Mouse (Mus musculus): ENCODE measurements at regions not wholly inside any gene's neighbourhood (a gene's known extent, or its start where the extent isn't known, plus 50 kb on each side); places are given as distances from the start of the nearest gene placed in this dataset.
A peak's percentile ranks its signal among the peaks of the same experiment; 100 is the strongest.

DNA sequence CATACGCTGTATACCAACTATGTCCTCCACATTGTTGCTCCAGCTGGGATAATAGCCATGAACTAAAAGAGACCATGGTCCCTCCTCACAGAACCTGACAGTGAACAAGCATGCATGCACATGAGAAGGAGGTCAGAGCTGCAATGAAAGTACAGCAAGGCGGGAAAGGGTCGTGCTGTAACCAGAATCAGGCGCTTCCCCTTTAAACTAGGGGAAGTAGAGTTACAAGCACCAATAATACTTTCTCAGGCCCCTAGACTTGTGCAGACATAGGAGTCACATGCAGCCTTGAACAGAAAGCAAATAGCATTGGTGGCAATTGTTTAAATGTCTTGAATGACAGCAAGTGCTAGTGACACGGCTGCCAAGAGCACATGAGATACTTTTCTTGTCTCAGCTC, 261.8 kb upstream of the Dynlrb2 start:
- WGBS, result 78% methylated on average over 5 of the region's 5 CpGs
- no peaks in the 10 kb centered on the region for H3K9me3 ChIP-seq
- H3K27ac ChIP-seq, result no peak overlapping the region
- H3K9ac ChIP-seq, result no peak overlapping the region
- no peaks in the 10 kb centered on the region for H3K36me3 ChIP-seq (replicated peaks)
- H3K4me2 ChIP-seq, result no peak overlapping the region
- H3K27me3 ChIP-seq (replicated peaks), result no peaks in the 10 kb centered on the region
- ATAC-seq (replicated peaks), result no peak
- H3K4me3 ChIP-seq, result no peak overlapping the region
- no peaks in the 10 kb centered on the region; the same call in 1 of the 2 replicates for H3K4me1 ChIP-seq

DNA sequence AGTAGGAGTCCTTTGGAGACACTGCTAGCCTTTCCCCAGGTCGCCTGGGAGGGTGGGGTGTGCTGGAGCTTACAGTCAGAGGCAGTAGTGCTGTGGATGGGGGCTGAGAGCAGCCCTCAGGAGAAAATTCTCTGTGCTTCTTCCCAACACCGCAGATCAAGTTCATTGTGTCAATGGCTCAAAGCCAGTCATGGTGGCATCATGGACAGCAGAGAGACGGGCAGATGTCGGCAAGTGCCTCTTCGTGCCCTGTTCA, 262.9 kb upstream of the Dynlrb2 start:
- H3K9me3 ChIP-seq, result no peaks in the 10 kb centered on the region
- H3K4me3 ChIP-seq, result no peak overlapping the region
- no peak overlapping the region for H3K27ac ChIP-seq
- H3K27me3 ChIP-seq (replicated peaks), result no peaks in the 10 kb centered on the region
- ATAC-seq (replicated peaks), result no peak
- H3K9ac ChIP-seq, result no peak overlapping the region
- H3K4me2 ChIP-seq, result no peak overlapping the region
- 86% methylated on average over 5 of the region's 5 CpGs for WGBS
- no peaks in the 10 kb centered on the region; the same call in 1 of the 2 replicates for H3K4me1 ChIP-seq
- no peaks in the 10 kb centered on the region for H3K36me3 ChIP-seq (replicated peaks)

DNA sequence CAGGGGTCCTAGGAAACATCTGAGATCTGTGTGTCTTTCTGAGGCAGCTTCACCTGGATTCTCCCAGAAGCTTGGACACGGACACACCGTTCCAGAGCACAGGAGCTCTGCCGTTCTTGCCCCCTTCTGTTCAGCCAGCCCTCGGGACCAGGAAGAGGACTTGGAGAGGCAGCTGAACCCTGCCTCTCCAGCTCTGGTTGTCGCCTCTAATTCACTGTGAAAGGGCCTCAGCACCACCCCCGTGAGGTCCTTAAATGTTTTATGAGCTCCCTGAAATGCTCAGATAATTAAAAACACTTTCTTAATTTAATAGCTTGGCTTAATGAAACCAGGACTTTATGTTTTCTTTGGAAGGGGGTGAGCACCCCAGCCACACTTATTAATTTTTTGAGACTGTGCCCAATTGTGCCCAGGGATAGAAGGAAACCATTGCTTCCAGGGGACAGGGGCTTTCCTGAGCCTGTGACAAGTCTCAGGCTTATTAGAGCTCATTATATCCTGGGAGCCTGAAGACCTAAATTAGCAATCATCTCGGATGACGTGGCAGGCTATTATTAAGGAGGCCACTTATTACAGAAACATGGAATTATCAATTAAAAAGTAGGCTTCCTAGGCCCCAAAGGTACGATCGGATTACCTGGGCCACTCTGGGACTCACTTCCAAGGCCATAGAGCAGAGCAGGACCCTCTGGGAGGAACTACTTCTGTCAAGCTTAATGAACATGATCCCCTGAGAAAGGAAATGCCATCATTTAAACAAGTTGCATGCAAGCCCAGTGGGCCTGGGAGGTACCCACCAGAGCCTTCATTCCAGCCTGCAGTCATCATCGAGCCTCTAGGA, 263.4 kb upstream of the Dynlrb2 start:
- H3K4me2 ChIP-seq, result no peak overlapping the region
- ATAC-seq (replicated peaks), result no peak
- WGBS, result 51% methylated on average over 11 of the region's 11 CpGs
- no peaks in the 10 kb centered on the region for H3K36me3 ChIP-seq (replicated peaks)
- H3K4me3 ChIP-seq, result no peak overlapping the region
- H3K9me3 ChIP-seq, result no peaks in the 10 kb centered on the region
- H3K4me1 ChIP-seq, result no peaks in the 10 kb centered on the region; the same call in 1 of the 2 replicates
- H3K27ac ChIP-seq, result no peak overlapping the region
- H3K27me3 ChIP-seq (replicated peaks), result no peaks in the 10 kb centered on the region
- H3K9ac ChIP-seq, result no peak overlapping the region

- WGBS, result 89% methylated on average over 1 of the region's 1 CpGs
- Histone ChIP-seq H3K27me3 (replicated peaks) (no peaks in the 10 kb centered on the region), H3K9me3 (no peaks in the 10 kb centered on the region), H3K27ac (no peak overlapping the region), H3K36me3 (replicated peaks) (no peaks in the 10 kb centered on the region), H3K4me3 (no peak overlapping the region), H3K4me1 (no peaks in the 10 kb centered on the region; the same call in 1 of the 2 replicates), H3K4me2 (no peak overlapping the region), H3K9ac (no peak overlapping the region)
- ATAC-seq (replicated peaks), result no peak
Measured at GRCm38 (mm10) chr8:116238670-116239069, 266.1 kb upstream of the Dynlrb2 start.

DNA sequence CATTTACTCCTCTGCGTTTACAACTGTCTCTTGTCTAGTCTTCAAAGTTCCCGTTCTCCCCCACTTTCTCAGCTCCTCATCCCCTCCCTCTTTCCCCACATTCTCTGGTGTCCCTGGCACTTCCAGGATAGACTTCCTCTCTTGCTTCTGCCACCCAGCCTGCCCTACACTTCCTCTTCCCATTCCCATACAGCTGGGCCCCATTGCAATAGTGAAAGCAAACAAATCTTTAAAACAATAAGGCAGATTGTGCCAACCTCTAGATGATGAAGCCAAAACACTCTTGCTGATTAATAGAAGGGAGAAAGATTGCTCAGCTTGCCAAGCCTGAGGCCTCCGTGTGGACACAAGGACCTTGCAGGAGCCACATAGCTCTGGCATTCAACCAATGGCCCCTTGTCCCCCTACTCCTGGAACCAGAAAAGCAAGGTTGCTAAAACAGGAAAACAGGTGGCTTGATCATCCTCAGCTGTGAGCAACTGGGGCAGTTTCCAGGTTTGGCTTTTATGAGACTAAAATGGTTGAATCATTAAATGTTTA, 267.1 kb upstream of the Dynlrb2 start:
- WGBS, result 85% methylated on average over 3 of the region's 3 CpGs
- no peak overlapping the region for H3K4me3 ChIP-seq
- H3K9ac ChIP-seq, result no peak overlapping the region
- no peaks in the 10 kb centered on the region for H3K27me3 ChIP-seq (replicated peaks)
- H3K4me1 ChIP-seq, result no peaks in the 10 kb centered on the region
- no peaks in the 10 kb centered on the region for H3K9me3 ChIP-seq
- no peak overlapping the region for H3K4me2 ChIP-seq
- no peak overlapping the region for H3K27ac ChIP-seq
- no peaks in the 10 kb centered on the region for H3K36me3 ChIP-seq (replicated peaks)
- no peak for ATAC-seq (replicated peaks)

- 2% methylated on average over 5 of the region's 5 CpGs for WGBS
- no peaks in the 10 kb centered on the region for H3K36me3 ChIP-seq (replicated peaks)
- peaks cover 6% of the 10 kb centered on the region; the same call in 1 of the 2 replicates for H3K4me1 ChIP-seq
- peaks cover 4% of the 10 kb centered on the region; the same call in 1 of the 2 replicates for H3K27me3 ChIP-seq (replicated peaks)
- no peak overlapping the region for H3K27ac ChIP-seq
- no peaks in the 10 kb centered on the region for H3K9me3 ChIP-seq
- no peak overlapping the region for H3K4me3 ChIP-seq
- no peak overlapping the region for H3K9ac ChIP-seq
- no peak for ATAC-seq (replicated peaks)
- no peak overlapping the region for H3K4me2 ChIP-seq
Measured at GRCm38 (mm10) chr8:116229654-116230136, 275.1 kb upstream of the Dynlrb2 start.

- Histone ChIP-seq H3K4me1 (peaks cover 6% of the 10 kb centered on the region; the same call in 1 of the 2 replicates), H3K9me3 (no peaks in the 10 kb centered on the region), H3K4me2 (no peak overlapping the region), H3K9ac (no peak overlapping the region), H3K27ac (no peak overlapping the region), H3K27me3 (replicated peaks) (no peaks in the 10 kb centered on the region; the same call in 1 of the 2 replicates), H3K36me3 (replicated peaks) (no peaks in the 10 kb centered on the region), H3K4me3 (no peak overlapping the region)
- ATAC-seq (replicated peaks), result no peak
- 66% methylated on average over 11 of the region's 11 CpGs for WGBS
Measured at GRCm38 (mm10) chr8:116227003-116227402, 277.8 kb upstream of the Dynlrb2 start.

DNA sequence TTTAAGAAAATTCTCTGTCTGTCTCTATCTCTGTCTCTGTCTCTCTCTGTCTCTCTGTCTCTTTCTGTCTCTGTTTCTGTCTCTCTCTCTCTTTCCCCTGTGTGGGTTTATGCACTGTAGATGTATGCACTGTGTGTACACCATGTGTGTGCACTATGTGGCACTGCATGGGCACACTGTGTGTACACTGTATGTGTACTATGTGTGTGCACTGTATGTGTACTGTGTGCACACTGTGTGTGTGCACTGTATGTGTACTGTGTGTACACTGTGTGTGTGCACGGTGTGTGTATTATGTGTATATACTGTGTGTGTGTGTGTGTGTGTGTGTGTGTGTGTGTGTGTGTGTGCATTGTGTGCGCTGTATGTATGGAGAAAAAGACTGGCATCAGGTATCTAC, 281.5 kb upstream of the Dynlrb2 start:
- Histone ChIP-seq H3K4me3 (no peak overlapping the region), H3K36me3 (replicated peaks) (no peaks in the 10 kb centered on the region), H3K9ac (no peak overlapping the region), H3K27ac (no peak overlapping the region), H3K27me3 (replicated peaks) (no peaks in the 10 kb centered on the region), H3K4me2 (no peak overlapping the region), H3K4me1 (no peaks in the 10 kb centered on the region), H3K9me3 (no peaks in the 10 kb centered on the region)
- WGBS, result 100% methylated on average over 2 of the region's 2 CpGs
- ATAC-seq (replicated peaks), result no peak

DNA sequence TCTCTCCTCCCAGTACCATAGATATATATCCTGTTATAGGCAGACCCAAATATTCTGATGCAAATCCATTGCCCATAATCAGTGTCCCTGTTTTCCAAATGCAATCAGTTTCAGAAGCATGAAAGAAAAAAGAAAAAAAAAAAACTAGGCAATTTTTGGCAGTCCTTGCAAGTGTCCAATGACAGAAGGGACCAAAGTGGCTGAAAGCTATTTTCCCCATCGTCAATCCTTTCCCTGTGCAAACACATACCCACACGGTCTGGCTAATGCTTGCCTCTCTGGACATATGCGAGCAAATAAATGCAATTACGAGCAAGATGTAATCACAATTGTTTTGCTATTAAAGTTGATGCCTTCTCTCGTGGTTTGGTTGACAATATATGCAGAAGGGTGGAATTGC, 288.9 kb upstream of the Dynlrb2 start:
- H3K27me3 ChIP-seq (replicated peaks), result no peaks in the 10 kb centered on the region
- no peaks in the 10 kb centered on the region for H3K9me3 ChIP-seq
- H3K4me1 ChIP-seq, result no peaks in the 10 kb centered on the region
- ATAC-seq (replicated peaks), result no peak
- H3K4me3 ChIP-seq, result no peak overlapping the region
- no peaks in the 10 kb centered on the region for H3K36me3 ChIP-seq (replicated peaks)
- no peak overlapping the region for H3K9ac ChIP-seq
- 77% methylated on average over 5 of the region's 5 CpGs for WGBS
- no peak overlapping the region for H3K4me2 ChIP-seq
- H3K27ac ChIP-seq, result no peak overlapping the region

GRCm38 (mm10) chr8:116215286-116215860, 289.4 kb upstream of the Dynlrb2 start:
- no peaks in the 10 kb centered on the region for H3K4me1 ChIP-seq
- H3K27me3 ChIP-seq (replicated peaks), result no peaks in the 10 kb centered on the region
- H3K4me2 ChIP-seq, result no peak overlapping the region
- H3K4me3 ChIP-seq, result no peak overlapping the region
- 0 out of 2 replicates have a peak, but pooled peaks cover 4% of the 10 kb centered on the region for H3K9me3 ChIP-seq
- H3K9ac ChIP-seq, result no peak overlapping the region
- H3K27ac ChIP-seq, result no peak overlapping the region
- ATAC-seq (replicated peaks), result no peak
- no peaks in the 10 kb centered on the region for H3K36me3 ChIP-seq (replicated peaks)
- WGBS, result 69% methylated on average over 5 of the region's 5 CpGs

DNA sequence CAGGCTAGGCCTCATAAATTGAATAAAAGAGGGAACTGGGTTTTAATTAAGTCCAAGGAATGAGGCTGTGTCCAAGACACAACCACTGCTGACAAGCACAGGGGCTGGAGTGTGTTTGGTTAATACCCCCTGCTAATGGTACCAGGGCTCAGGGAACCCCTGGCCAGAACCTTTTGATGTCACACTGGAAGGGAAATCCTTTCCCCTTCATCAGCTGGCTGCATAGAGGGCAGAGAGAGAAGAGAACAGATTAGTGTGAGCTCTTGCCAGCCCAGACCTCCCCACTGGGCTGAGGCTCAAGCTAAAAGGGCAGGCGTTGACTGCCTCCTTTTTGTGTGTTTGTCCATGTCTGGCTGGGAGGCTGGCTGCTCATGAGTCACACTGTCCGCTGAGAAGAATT, 301.1 kb upstream of the Dynlrb2 start:
- Histone ChIP-seq H3K4me3 (no peak overlapping the region), H3K9me3 (0 out of 2 replicates have a peak, but pooled peaks cover 5% of the 10 kb centered on the region), H3K27ac (0 out of 2 replicates have a peak overlapping the region, but pooled peaks have one; percentile 12), H3K9ac (no peak overlapping the region), H3K4me1 (peaks cover 8% of the 10 kb centered on the region), H3K36me3 (replicated peaks) (no peaks in the 10 kb centered on the region), H3K4me2 (no peak overlapping the region), H3K27me3 (replicated peaks) (no peaks in the 10 kb centered on the region)
- ATAC-seq (replicated peaks), result peak; percentile 62; the same call in 1 of the 2 replicates
- 18% methylated on average over 2 of the region's 2 CpGs for WGBS

DNA sequence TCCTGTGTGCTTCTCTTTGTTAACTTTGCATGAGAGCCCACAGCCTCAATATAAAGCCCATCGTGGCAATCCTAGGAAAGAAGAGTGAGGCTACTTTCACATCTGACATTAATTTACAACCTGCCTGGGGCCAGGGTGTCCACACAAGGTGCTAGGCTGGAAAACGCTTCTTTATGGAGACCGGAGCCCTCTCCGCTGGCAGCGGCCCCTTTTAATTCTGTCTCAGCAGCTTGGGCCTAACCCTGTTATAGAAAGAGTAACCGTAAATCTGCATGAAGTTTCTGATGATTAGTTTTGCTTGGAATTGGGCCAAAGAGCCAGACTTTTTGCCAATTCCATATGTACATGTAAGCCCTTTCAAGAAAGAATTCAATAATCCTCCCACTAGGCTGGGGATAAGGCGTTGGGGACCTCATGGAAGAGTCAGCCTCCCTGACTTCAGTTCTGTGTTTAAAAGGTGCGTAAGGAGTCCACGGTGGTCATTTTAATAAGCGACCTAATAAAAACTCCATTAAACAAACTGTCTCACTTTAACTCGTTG, 304.2 kb upstream of the Dynlrb2 start:
- no peak overlapping the region for H3K9ac ChIP-seq
- no peaks in the 10 kb centered on the region for H3K36me3 ChIP-seq (replicated peaks)
- no peak overlapping the region for H3K4me2 ChIP-seq
- no peaks in the 10 kb centered on the region for H3K9me3 ChIP-seq
- H3K27ac ChIP-seq, result no peak overlapping the region
- no peak overlapping the region for H3K4me3 ChIP-seq
- no peaks in the 10 kb centered on the region for H3K27me3 ChIP-seq (replicated peaks)
- peaks cover 8% of the 10 kb centered on the region for H3K4me1 ChIP-seq
- 72% methylated on average over 11 of the region's 11 CpGs for WGBS
- ATAC-seq (replicated peaks), result no peak
